Mouse (Mus musculus): ENCODE measurements around the gene Tmem221. TPM values are rescaled to one million over a fixed set of nuclear protein-coding genes. Genes with fewer than 3 reads are reported as not detected.

Tmem221 gene
- polyA plus RNA-seq, 1 experiment from 2014 or later, result 0.13 TPM

GRCm38 (mm10) chr8:71591017-71591416 lies 32.3 kb upstream of the Tmem221 start:
- no peaks in the 10 kb centered on the region for H3K36me3 ChIP-seq (replicated peaks; ENCODE audit: control insufficient read depth, insufficient read depth, low read depth, low read length)
- peaks cover 3% of the 10 kb centered on the region; the same call in 1 of the 2 replicates for H3K4me1 ChIP-seq (ENCODE audit: control insufficient read depth, insufficient read depth, low read length)
- DNase-seq (ENCODE audit: low spot score) (no peak), ATAC-seq (replicated peaks; ENCODE audit: insufficient number of reproducible peaks, low FRiP score, low TSS enrichment, low read depth) (no peak)
- peak overlapping the region; percentile 84 for H3K4me3 ChIP-seq (ENCODE audit: low read depth, low read length)
- no peak overlapping the region for H3K27ac ChIP-seq (replicated peaks; ENCODE audit: low read depth, low read length)
- H3K9ac ChIP-seq (replicated peaks; ENCODE audit: low read length), result peak overlapping the region; percentile 94; the same call in 1 of the 2 replicates
- WGBS, result 29% methylated on average over 5 of the region's 5 CpGs
- no peaks in the 10 kb centered on the region for H3K9me3 ChIP-seq (replicated peaks; ENCODE audit: control insufficient read depth, low read length)
- H3K27me3 ChIP-seq (ENCODE audit: control insufficient read depth, insufficient read depth, low read length), result no peaks in the 10 kb centered on the region
- H3K4me2 ChIP-seq (ENCODE audit: low read depth, low read length), result peak overlapping the region; percentile 78

GRCm38 (mm10) chr8:71588762-71589161 lies 30.1 kb upstream of the Tmem221 start:
- Histone ChIP-seq H3K27me3 (ENCODE audit: control insufficient read depth, insufficient read depth, low read length) (no peaks in the 10 kb centered on the region), H3K9me3 (replicated peaks; ENCODE audit: control insufficient read depth, low read length) (no peaks in the 10 kb centered on the region), H3K4me1 (ENCODE audit: control insufficient read depth, insufficient read depth, low read length) (peaks cover 3% of the 10 kb centered on the region; the same call in 1 of the 2 replicates), H3K9ac (replicated peaks; ENCODE audit: low read length) (no peak overlapping the region), H3K27ac (replicated peaks; ENCODE audit: low read depth, low read length) (no peak overlapping the region), H3K4me3 (ENCODE audit: low read depth, low read length) (no peak overlapping the region), H3K4me2 (ENCODE audit: low read depth, low read length) (no peak overlapping the region), H3K36me3 (replicated peaks; ENCODE audit: control insufficient read depth, insufficient read depth, low read depth, low read length) (no peaks in the 10 kb centered on the region)
- ATAC-seq (replicated peaks; ENCODE audit: insufficient number of reproducible peaks, low FRiP score, low TSS enrichment, low read depth) (no peak), DNase-seq (ENCODE audit: low spot score) (no peak)
- WGBS, result 62% methylated on average over 3 of the region's 3 CpGs

GRCm38 (mm10) chr8:71586891-71587290 lies 28.2 kb upstream of the Tmem221 start:
- no peak for ATAC-seq (replicated peaks; ENCODE audit: insufficient number of reproducible peaks, low FRiP score, low TSS enrichment, low read depth)
- WGBS, result 73% methylated on average over 2 of the region's 2 CpGs
- no peak overlapping the region for H3K4me3 ChIP-seq (ENCODE audit: low read depth, low read length)

GRCm38 (mm10) chr8:71580201-71580600 lies 21.5 kb upstream of the Tmem221 start:
- H3K4me2 ChIP-seq (ENCODE audit: low read depth, low read length), result no peak overlapping the region
- no peak for ATAC-seq (replicated peaks; ENCODE audit: insufficient number of reproducible peaks, low FRiP score, low TSS enrichment, low read depth)
- no peak overlapping the region for H3K9ac ChIP-seq (replicated peaks; ENCODE audit: low read length)
- no peak for DNase-seq (ENCODE audit: low spot score)
- H3K9me3 ChIP-seq (replicated peaks; ENCODE audit: control insufficient read depth, low read length), result no peaks in the 10 kb centered on the region
- H3K36me3 ChIP-seq (replicated peaks; ENCODE audit: control insufficient read depth, insufficient read depth, low read depth, low read length), result no peaks in the 10 kb centered on the region; the same call in none of the 2 replicates
- WGBS, result 24% methylated on average over 9 of the region's 9 CpGs
- no peaks in the 10 kb centered on the region for H3K4me1 ChIP-seq (ENCODE audit: control insufficient read depth, insufficient read depth, low read length)
- no peaks in the 10 kb centered on the region for H3K27me3 ChIP-seq (ENCODE audit: control insufficient read depth, insufficient read depth, low read length)
- no peak overlapping the region for H3K4me3 ChIP-seq (ENCODE audit: low read depth, low read length)
- H3K27ac ChIP-seq (replicated peaks; ENCODE audit: low read depth, low read length), result no peak overlapping the region

More at GRCm38 (mm10) chr8:71586891-71587290, 28.2 kb upstream of the Tmem221 start:
- H3K36me3 ChIP-seq (replicated peaks; ENCODE audit: control insufficient read depth, insufficient read depth, low read depth, low read length), result no peaks in the 10 kb centered on the region
- no peak overlapping the region for H3K4me2 ChIP-seq (ENCODE audit: low read depth, low read length)
- H3K9me3 ChIP-seq (replicated peaks; ENCODE audit: control insufficient read depth, low read length), result no peaks in the 10 kb centered on the region
- no peak overlapping the region for H3K9ac ChIP-seq (replicated peaks; ENCODE audit: low read length)
- H3K4me1 ChIP-seq (ENCODE audit: control insufficient read depth, insufficient read depth, low read length), result no peaks in the 10 kb centered on the region
- no peaks in the 10 kb centered on the region for H3K27me3 ChIP-seq (ENCODE audit: control insufficient read depth, insufficient read depth, low read length)
- DNase-seq (ENCODE audit: low spot score), result peak; percentile 53
- H3K27ac ChIP-seq (replicated peaks; ENCODE audit: low read depth, low read length), result no peak overlapping the region

GRCm38 (mm10) chr8:71579476-71579875 lies 20.8 kb upstream of the Tmem221 start:
- no peaks in the 10 kb centered on the region; the same call in none of the 2 replicates for H3K36me3 ChIP-seq (replicated peaks; ENCODE audit: control insufficient read depth, insufficient read depth, low read depth, low read length)
- no peak overlapping the region for H3K27ac ChIP-seq (replicated peaks; ENCODE audit: low read depth, low read length)
- no peaks in the 10 kb centered on the region for H3K9me3 ChIP-seq (replicated peaks; ENCODE audit: control insufficient read depth, low read length)
- H3K27me3 ChIP-seq (ENCODE audit: control insufficient read depth, insufficient read depth, low read length), result no peaks in the 10 kb centered on the region
- no peak for ATAC-seq (replicated peaks; ENCODE audit: insufficient number of reproducible peaks, low FRiP score, low TSS enrichment, low read depth)
- H3K4me2 ChIP-seq (ENCODE audit: low read depth, low read length), result no peak overlapping the region
- 88% methylated on average over 14 of the region's 14 CpGs for WGBS
- H3K4me1 ChIP-seq (ENCODE audit: control insufficient read depth, insufficient read depth, low read length), result no peaks in the 10 kb centered on the region
- H3K4me3 ChIP-seq (ENCODE audit: low read depth, low read length), result no peak overlapping the region
- no peak for DNase-seq (ENCODE audit: low spot score)
- no peak overlapping the region for H3K9ac ChIP-seq (replicated peaks; ENCODE audit: low read length)

GRCm38 (mm10) chr8:71579009-71579408 lies 20.3 kb upstream of the Tmem221 start:
- Histone ChIP-seq H3K27ac (replicated peaks; ENCODE audit: low read depth, low read length) (no peak overlapping the region), H3K9ac (replicated peaks; ENCODE audit: low read length) (no peak overlapping the region), H3K27me3 (ENCODE audit: control insufficient read depth, insufficient read depth, low read length) (no peaks in the 10 kb centered on the region), H3K4me3 (ENCODE audit: low read depth, low read length) (no peak overlapping the region), H3K4me2 (ENCODE audit: low read depth, low read length) (no peak overlapping the region), H3K36me3 (replicated peaks; ENCODE audit: control insufficient read depth, insufficient read depth, low read depth, low read length) (no peaks in the 10 kb centered on the region; the same call in none of the 2 replicates), H3K4me1 (ENCODE audit: control insufficient read depth, insufficient read depth, low read length) (no peaks in the 10 kb centered on the region), H3K9me3 (replicated peaks; ENCODE audit: control insufficient read depth, low read length) (no peaks in the 10 kb centered on the region)
- ATAC-seq (replicated peaks; ENCODE audit: insufficient number of reproducible peaks, low FRiP score, low TSS enrichment, low read depth) (no peak), DNase-seq (ENCODE audit: low spot score) (no peak)
- WGBS, result 78% methylated on average over 1 of the region's 1 CpGs

GRCm38 (mm10) chr8:71577856-71578387 lies 19.3 kb upstream of the Tmem221 start:
- Histone ChIP-seq H3K4me2 (ENCODE audit: low read depth, low read length) (no peak overlapping the region), H3K9me3 (replicated peaks; ENCODE audit: control insufficient read depth, low read length) (no peaks in the 10 kb centered on the region), H3K27ac (replicated peaks; ENCODE audit: low read depth, low read length) (no peak overlapping the region), H3K4me1 (ENCODE audit: control insufficient read depth, insufficient read depth, low read length) (no peaks in the 10 kb centered on the region), H3K36me3 (replicated peaks; ENCODE audit: control insufficient read depth, insufficient read depth, low read depth, low read length) (no peaks in the 10 kb centered on the region; the same call in none of the 2 replicates), H3K4me3 (ENCODE audit: low read depth, low read length) (no peak overlapping the region), H3K9ac (replicated peaks; ENCODE audit: low read length) (no peak overlapping the region), H3K27me3 (ENCODE audit: control insufficient read depth, insufficient read depth, low read length) (no peaks in the 10 kb centered on the region)
- no peak for ATAC-seq (replicated peaks; ENCODE audit: insufficient number of reproducible peaks, low FRiP score, low TSS enrichment, low read depth)
- DNase-seq (ENCODE audit: low spot score), result no peak
- WGBS, result 70% methylated on average over 4 of the region's 4 CpGs

- Histone ChIP-seq H3K4me1 (ENCODE audit: control insufficient read depth, insufficient read depth, low read length) (no peaks in the 10 kb centered on the region; the same call in 1 of the 2 replicates), H3K9me3 (replicated peaks; ENCODE audit: control insufficient read depth, low read length) (no peaks in the 10 kb centered on the region), H3K4me2 (ENCODE audit: low read depth, low read length) (no peak overlapping the region), H3K36me3 (replicated peaks; ENCODE audit: control insufficient read depth, insufficient read depth, low read depth, low read length) (no peaks in the 10 kb centered on the region; the same call in 1 of the 2 replicates), H3K27me3 (ENCODE audit: control insufficient read depth, insufficient read depth, low read length) (no peaks in the 10 kb centered on the region), H3K9ac (replicated peaks; ENCODE audit: low read length) (no peak overlapping the region), H3K4me3 (ENCODE audit: low read depth, low read length) (no peak overlapping the region), H3K27ac (replicated peaks; ENCODE audit: low read depth, low read length) (no peak overlapping the region)
- DNase-seq (ENCODE audit: low spot score) (no peak), ATAC-seq (replicated peaks; ENCODE audit: insufficient number of reproducible peaks, low FRiP score, low TSS enrichment, low read depth) (no peak)
- 38% methylated on average over 1 of the region's 1 CpGs for WGBS
Measured at GRCm38 (mm10) chr8:71575020-71575419, 16.3 kb upstream of the Tmem221 start.
